Mouse (Mus musculus): ENCODE data around the gene Ripk1.

The Ripk1 gene

DNA sequence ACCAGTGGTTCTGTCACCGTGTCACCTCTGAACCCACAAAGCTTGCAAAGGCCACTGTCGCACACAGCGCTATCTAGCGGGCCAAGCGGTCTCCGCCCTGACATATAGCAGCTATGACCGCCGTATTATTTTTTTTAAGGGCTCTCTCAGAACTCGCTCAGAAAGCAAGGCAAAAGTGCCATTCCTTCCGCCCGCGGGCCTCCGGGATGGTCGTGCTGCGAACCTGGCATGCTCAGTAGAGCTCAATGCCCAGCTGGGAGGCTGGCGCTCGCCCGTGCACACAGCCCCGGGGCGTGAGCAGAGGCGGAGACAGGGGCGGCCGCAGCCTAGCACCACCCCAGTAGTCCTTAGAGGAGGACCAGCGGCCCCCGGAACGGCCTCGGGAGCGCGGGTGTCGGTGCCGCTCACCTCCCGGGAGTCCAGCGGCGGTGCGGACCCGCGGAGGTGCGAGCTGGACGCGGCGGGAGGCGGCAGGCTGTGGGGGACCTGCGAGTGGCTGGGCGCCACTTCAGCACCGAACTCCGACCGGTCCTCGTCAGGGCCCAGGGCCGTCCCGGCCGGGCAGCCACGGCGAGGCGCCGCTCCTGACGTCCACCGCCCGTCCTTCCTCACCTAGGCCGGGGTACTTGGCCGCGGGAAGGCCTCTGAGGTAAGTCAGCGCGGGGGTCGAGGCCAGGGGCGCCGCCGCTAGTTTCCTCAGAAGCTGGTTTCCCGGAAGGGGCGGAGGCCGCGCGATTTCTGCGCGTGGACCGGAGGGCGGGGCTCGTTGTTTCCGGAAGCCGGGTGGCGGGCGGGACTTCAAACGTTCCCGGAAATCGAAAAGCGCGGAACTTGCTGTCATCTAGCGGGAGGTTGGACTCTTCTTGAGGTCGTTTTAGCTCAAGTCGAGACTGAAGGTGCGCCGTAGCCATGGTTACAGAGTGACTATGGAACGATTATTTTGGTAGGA, at the start of gene Ripk1, which contains the start of gene Serpinb6a:
Gene Ripk1, plus strand, starts transcription at position 306 of the 949 bp plus-strand sequence.
Gene Serpinb6a, minus strand, starts transcription at position 737 of the 949 bp plus-strand sequence.
- DNase-seq (ENCODE audit: low spot score in 2 of 2) = peak; percentile 70 to 86

DNA sequence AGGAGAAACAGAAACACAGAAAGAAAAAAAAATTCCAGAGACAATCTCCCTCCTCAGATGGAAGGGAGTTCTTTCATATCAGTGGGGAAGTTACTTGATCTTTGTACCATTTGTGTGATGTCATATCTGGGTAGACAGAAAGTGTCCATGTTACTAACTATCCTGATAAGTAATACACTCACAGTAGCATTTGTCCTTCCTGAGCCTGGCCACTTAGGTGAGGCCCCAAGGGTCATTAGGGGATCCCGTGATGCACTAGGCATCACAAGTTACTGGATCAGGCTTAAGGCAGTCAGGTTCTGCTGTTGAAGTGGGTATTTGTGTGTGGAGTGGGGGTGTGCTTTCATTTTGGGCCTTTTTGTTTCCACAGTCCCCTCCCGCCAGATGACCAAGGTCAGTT, 49.2 kb upstream of the Ripk1 start:
- no peak for DNase-seq (ENCODE audit: low spot score in 2 of 2)

DNA sequence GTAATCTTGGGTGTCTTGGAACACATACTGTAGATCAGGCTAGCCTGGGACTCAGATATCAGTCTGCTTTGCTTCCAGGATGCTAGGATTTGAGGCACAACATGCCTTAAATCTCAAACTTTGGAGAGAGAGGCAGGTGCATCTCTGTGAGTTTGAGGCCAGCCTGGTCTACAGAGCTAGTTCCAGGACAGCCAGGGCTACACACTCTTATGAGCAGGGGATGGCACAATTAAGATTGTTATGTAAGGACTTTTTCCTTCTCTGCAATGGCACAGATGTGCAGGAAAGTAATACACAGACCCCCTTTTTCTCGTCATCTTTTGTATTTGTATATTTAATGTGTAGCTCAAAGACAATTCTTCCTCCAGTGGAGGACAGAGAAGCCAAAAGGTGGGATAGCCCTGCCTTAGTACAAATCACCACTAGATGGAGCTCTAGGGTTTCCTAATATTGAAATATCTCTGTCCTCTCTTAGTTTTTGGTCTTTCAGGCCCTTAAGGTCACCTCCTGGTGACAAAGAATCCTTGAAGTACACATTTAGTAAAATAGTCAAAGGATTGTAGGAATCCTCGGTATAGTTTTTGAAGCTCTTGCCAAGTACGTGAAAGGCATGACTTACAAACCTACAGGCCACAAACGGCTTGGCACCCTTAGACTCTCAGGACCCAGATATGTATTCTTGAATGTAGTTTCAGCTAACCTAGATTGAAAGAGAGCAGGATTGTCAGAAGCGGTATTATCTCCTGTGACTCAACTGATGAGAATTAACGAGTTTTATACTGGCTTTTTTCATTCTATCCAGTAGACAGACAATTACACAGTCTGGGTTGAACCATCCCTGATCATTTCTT, 45.4 kb upstream of the Ripk1 start:
- peak in 1 of 2 experiments; percentile 48 for DNase-seq (ENCODE audit: low spot score in 2 of 2)

DNA sequence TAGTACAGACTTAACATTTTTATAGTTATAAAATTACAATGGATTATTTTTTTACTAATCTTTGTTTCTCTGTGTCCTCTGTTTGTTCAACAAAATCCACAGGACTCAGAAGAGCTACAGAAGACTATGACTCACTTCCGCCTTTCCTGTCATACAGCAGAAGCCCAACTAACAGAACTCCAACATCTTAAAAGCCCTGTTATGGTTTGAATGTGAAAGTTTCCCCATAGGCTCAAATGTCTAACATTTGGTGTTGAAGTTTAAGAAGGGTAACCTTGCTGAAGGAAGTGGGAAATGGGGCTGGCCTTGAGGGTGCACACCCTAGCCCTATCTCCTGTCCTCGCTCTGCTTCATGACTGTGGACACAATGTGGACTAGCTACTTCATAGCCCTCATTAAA, 42.4 kb upstream of the Ripk1 start:
- no peak for DNase-seq (ENCODE audit: low spot score in 2 of 2)

DNA sequence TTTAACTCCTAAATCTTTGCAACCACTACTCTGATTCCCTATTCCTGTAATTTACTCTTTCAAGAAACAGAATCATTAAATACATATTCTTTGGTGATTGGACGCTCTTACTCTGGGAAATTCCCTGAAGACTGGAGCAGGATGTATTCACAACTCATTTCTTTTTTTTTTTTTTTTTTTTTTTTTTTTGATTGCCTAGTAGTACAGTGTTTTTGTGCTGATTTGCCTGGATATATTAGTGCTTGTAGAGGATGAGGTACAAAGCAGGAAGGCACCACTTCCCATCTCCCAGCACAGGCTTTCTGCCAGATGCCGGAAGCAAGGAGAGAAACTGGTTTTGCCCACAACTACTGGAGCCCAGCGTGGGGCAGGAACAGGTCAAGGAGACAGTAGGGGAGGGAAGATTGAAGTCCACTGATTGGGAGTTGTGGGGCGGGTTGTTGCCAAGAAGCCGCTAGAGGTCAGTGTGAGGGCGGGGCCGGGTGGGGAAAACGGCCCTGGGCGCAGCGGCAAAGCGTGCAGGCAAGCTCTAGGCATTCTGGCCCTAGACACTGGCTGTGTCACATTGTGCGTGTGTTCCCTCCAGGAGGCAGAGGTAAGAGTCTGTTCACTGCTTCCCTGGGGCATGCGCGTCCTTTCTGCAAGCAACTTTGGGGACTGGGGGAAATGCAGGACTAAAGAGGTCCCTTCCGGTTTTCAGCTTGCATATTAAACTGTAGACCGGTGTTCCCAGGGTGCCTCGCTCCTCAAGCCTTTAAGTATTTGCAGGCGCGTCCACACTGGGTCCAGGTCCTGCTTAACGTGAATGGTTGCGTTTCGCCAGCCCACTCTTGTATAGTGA, 37.7 kb upstream of the Ripk1 start, which contains the start of gene Nqo2:
Gene Nqo2, plus strand, starts transcription at position 482 of the 841 bp plus-strand sequence.
- peak; percentile 20 to 65 for DNase-seq (ENCODE audit: low spot score in 2 of 2)

DNA sequence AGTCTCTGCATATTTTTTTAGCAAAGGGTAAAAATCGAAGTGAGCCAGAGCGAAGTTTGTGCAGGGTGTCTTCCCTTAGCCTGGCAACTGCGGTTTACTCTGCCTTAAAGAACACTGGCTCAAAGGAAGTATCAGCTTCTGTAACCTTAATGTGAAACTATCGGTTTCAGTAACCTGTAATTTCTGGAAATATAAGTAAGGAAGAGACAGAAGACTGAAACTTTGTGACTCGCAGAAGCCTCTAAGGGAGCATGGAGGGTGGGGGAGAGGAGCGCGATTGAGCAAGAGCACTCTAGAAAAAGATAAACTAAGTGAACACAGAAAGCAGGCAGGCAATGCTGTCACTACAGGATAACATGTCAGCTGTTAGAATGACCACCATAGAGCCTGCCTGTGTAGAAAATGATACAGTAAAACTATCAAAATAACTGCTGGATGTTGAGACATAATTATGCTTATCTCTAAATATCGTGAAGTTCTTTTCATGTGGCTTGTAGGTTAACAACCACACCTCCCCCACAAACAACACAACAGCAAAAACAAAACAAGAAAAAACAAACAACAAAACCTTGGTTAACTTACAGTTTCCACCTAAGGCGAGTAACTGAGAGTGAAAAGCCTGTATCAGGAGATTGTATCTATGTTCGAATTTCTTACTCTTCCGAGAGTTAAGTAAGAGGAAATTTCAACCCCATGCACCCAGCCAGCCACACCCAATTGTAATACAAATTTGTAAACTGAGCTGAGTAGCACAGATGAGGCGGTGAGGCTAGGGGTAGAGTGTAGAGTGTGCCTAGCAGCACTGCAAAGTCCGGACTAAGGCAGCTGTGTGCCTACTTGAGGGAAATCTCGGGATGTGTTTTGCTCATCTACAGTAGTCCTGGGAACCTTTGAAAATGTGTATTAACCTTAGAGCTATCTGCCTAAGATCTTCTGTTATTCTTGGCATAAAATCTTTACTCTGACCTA, 36.8 kb upstream of the Ripk1 start:
- DNase-seq (ENCODE audit: low spot score in 2 of 2) = no peak

DNA sequence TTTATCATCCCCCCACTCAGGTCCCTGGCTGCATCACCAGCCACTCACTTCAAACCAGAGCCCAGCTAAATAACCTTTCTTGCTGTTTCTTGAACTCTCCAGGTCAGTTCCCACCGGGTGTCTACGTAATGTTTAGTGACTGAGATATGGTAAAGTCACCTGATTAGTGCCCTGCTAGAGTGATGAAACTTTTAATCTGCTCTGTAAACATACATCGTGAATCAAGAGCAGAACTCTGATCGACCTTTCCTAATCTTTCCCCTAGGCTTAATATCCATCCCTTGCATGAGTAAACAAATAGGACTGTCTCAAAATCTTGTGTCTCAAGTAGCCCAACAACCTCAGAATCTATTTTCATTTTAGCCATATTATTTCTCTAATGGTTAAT, 36.1 kb upstream of the Ripk1 start:
- no peak for DNase-seq (ENCODE audit: low spot score in 2 of 2)

DNA sequence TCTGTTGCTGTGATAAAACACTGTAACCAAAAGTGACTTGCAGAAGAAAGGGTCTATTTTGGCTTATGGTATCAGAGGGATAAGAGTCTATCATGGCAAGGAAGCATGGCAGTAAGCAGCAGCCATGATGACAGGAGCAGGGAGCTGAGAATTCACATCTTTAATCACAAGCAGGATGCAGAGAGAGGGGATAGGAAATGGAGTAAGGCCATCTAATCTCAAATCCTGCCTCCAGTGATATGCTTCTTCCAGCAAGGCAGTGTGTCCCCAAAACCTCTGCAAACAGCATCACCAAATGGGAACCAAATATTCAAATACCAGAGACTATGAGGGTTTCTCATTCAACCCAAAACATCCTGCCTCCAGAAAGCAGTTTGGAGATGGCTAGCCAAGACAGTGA, 35.6 kb upstream of the Ripk1 start:
- no peak for DNase-seq (ENCODE audit: low spot score in 2 of 2)

DNA sequence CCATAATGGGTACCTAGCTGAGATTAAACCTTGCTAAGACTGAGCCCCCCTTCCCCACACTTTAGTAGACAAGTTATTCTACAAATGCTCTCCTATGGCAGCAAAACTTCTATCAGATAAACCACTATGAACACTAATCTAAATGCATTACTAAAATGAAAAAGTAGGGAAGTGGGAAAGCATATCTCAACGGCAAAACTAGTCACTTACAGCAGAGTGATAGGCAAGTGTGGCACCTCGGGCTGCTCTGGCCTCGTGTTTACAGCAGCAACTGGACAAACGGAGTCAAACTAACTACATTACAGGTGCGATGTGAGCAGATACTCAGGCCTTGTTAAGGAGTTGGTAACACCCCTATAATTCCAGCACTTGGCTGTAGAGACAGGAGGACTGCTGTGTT, 12.5 kb upstream of the Ripk1 start:
- DNase-seq (ENCODE audit: low spot score in 2 of 2) = no peak

DNA sequence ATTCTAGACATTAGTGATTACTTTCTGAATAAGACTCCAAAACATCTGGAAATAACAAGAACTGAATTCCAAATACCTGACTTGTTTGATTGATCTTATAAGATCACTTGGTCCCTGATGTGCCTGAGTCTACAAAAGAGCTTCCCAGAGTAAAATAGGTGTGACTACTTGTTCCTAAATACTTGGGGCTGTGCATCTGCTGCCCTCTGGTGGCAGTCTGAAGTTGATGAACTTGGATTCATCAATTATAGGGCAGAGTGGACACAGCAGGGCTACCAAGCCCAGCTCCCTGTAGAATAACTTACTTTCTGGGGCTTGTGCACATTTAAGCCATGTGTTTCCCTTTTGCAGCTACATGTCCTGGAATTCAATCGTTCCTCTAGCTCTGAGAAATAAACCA, 7.0 kb upstream of the Ripk1 start:
- DNase-seq (ENCODE audit: low spot score in 2 of 2) = peak in 1 of 2 experiments; percentile 74

DNA sequence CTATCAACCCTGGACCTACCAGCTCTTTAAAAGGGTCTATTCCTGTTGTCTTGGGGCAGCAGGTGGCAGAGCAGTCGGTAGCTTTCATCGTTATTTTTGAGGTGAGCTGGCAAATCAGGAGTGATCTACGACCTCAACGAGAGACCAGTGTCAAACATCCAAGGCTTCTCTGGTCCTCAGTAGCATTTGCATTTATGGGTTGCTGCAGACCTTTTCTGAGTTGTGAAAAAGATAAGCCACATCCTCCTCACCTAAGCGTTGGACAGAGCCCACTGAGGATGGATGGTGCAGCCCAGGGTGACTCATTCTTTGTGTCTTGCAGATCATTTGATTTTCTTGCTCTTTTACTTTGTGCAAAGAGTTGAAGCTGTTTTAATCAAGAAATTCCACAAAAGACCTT, 895 bp downstream of the Ripk1 start:
- DNase-seq (ENCODE audit: low spot score in 2 of 2) = peak in 1 of 2 experiments; percentile 8

DNA sequence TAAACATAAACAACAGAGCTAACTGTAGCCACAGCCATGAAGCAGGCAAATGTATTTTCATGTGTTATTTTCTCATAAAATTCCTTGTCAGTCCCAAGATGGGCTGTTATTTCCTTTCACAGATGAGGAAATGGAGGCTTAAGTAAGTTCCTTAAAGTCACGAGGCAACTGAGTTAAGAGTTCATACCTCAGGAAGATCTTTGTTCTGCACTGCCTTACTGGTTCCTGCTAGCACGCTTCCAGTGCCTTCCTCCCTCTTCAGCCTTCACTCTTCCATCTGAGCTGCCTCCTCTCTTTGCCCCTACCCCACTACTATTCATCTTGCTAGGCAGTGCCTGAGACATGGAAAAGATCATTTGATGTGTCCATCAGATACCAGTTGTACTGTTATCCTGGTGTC, 5.1 kb downstream of the Ripk1 start:
- no peak for DNase-seq (ENCODE audit: low spot score in 2 of 2)

DNA sequence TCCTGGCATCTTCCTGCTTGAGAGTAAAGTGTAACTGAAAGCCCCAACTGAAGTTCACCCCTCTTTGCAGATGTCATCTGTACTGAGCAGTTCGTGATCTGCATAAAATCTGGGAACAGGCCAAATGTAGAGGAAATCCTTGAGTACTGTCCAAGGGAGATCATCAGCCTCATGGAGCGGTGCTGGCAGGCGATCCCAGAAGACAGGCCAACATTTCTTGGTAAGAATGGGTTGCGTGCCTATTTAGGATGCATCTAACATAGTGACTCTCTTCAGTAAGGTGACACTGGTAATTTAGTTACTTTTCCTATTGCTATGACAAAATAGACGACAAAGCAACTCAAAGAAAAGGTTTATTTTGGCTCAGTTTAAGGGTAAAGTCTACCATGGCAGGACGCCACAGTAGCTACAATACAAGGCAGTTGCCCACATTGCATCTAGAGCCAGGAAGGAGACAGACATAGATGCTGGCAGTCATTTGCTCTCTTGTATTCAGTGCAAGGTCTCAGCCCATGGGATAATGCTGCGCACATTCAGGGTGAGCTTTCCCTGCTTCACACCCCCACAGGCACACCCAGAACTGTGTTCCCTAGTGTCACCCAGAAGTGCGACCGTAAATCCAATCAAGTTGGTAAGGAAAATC, 14.9 kb downstream of the Ripk1 start:
- DNase-seq (ENCODE audit: low spot score in 2 of 2) = no peak

DNA sequence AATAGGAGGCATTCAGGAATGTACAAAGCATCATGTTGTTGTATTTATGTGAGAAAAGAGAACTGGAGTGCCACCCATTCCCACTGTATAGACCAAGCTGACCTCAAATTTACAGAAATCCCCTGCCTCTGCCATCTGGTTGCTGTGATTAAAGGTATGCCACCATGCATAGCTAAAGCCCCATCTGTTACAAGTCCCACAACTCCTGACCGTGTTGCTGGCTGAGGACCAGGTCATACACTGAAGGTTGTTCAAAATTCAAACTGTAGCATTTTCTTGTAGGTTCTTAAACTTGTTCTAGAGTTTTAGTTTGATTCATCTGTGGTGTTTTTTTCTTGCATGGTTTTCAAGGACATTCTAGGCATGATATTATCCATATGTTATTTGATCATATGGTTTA, 16.4 kb downstream of the Ripk1 start:
- no peak for DNase-seq (ENCODE audit: low spot score in 2 of 2)

DNA sequence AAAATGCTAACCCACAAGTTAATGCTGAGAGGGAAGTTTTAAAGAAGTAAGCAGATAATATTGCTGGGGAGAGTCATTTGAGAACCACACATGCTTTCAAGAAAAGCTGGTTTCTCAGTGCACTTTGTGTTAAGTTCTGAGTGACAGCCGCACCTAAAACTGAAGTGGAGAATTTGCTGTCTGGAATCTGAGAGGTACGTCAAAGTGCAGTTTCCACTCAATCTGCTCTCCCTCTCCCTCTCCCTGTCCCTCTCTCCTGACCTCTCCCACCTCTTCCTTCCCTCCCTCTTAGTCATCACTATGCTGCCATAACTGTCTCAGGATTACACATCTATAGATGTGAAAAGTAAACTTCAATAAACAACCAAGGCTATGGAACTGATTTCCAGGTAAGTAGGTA, 19.8 kb downstream of the Ripk1 start:
- no peak for DNase-seq (ENCODE audit: low spot score in 2 of 2)

DNA sequence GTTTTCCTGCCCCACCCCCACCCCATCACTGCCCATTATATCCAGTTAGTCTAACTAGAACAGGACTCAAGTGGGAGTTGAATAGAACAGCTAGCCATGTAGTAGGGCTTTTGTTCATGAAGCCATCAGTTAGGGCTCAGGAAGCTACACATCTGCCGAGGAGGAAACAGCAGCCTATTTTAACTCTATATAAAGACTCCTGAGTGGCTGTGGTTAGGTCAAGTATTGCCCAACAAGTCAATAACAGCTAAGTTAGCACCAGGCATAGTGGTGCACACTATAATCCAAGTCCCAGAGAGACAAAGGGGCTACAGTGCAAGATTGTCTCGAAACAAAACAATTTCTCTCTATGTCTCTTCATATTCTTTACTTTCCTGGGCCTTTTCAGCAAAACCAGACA, 29.9 kb downstream of the Ripk1 start:
- no peak for DNase-seq (ENCODE audit: low spot score in 2 of 2)

DNA sequence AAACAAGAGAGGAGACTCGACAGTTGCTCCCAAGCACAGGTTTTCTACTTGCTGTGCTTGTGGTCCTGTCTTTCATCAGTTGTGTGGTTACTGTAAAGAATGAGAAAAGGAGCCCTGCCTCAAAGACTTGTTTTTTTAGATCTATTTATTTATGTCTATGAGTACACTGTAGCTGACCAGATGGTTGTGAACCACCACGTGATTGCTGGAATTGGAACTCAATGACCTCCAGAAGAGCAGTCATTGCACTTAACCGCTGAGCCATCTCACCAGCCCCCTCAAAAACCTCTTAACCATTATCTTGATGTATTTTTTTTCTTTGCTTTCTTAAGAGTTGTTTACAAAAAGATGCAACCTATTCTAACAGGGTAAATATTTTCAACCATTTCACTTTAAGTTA, 33.3 kb downstream of the Ripk1 start:
- DNase-seq (ENCODE audit: low spot score in 2 of 2) = no peak

DNA sequence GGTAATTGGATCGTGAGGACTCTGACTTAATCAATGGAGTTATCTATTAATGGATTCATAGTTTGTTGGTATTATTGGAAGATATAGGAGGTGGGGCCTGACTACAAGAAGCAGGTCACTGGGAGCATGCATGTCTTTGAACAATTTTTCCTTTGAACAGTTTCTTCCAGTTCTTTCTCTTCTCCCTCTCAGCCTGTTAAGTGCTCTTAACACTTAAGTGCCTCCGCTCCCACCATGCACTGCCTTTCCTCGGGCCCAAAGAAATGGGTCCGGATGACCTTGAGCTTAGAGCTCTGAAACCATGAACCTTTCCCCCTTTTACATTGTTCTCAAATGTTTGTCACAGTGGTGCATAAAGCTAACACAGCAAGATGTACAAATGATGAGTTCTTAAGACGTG, 34.6 kb downstream of the Ripk1 start:
- no peak for DNase-seq (ENCODE audit: low spot score in 2 of 2)

DNA sequence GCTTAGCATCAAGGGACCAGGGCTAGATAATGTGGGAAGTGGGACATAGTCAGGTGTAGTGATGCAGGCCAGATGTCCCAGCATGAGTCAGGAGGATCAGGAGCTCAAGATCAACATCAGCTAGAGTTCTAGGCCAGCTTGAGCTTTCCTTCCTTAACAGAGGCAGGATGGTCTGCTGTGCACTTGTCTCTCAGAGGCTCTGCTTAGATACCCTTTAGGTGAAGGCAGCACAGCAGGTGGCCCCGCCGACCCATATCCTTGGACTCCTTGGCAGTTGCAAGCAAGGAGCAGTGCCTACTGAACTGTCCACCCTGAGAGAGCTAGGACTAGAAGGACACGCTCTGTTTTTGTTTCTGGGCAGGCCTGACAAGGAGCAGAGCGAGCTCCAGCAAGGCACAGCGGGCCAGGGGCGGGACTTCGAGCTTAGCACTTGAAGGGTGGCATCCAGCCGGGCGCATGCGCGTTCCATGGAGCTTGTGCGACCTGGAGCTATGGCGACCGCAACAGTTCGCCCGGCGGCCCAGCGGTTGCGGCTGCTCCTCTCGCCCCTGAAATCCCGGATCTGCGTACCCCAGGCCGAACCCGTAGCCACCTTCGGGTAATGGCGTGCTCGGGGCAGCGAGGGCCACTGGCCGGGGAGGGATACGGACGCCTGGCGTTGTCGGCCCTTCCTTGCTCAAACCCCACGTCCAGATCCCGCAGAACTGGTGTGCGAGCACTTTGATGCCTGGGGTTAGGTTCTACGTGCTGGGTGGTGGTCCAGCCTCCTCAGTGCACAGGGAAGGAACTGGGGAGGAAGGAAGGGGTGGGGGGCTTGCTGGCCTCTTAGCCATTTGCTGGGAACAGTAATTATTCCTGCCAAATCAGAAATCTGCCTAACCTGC, 35.3 kb downstream of the Ripk1 start, which contains the start of gene Bphl:
Gene Bphl, plus strand, starts transcription at position 426 of the 884 bp plus-strand sequence.
- DNase-seq (ENCODE audit: low spot score in 2 of 2) = peak; percentile 73 to 92
